Mouse (Mus musculus) bone marrow, adult 2 months (tissue): ENCODE results near the gene Pde4c.

ENCODE experiments used
- CTCF ChIP-seq: fragments of 200-500 bp; IDR thresholded peaks from 2 replicates; pipeline ENCODE4 v1.5.1; 2011; ENCODE audit warnings: low read length, control low read depth; ENCODE audit not compliant: control insufficient read depth, insufficient read depth
- POLR2A ChIP-seq: fragments of 200-500 bp; IDR thresholded peaks from 2 replicates; pipeline ENCODE4 v1.6.1; 2011; ENCODE audit warnings: low read depth, mild to moderate bottlenecking, control low read depth, low read length, borderline replicate concordance; ENCODE audit not compliant: control insufficient read depth

DNA sequence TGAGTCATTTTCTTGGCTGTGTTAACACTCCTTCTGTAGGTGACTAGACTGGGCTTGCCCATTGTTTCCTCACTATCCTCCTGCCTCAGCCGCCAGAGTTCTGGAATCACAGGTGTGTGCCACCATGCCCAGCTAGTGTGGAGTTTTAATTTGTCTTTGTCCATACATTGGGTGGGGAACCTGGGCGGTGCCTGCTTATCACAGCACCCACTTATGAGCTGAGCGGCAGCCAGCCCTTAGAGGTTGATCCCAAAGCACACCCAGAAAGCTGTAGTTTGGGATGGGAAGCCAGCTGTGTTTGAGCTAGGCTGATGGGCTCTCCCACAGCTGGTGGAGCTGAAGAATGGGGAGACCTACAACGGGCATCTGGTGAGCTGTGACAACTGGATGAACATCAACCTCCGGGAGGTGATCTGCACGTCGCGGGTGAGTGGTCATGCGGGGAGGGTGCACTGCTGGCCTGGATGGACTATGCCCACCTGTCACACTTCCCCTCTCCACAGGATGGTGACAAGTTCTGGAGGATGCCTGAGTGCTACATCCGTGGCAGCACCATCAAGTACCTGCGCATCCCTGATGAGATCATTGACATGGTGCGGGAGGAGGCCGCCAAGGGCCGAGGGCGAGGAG lies 46.0 kb upstream of the Pde4c start:
- no peak for TF ChIP-seq CTCF
- TF ChIP-seq POLR2A: no peak
